Mouse (Mus musculus) midbrain, embryonic 11.5 days (tissue): ENCODE results near the gene Pramef25. TPM values are rescaled to one million over a fixed set of nuclear protein-coding genes. Genes with fewer than 3 reads are reported as not detected.

Experiments used
- polyA plus RNA-seq: library from polyadenylated mRNA; unstranded; fragments of >200 nt; fragmentation: Nextera tagmentation; extraction: Ambion mirVana; gene quantifications from 2 replicates; pipeline ENCODE4 v1.2.1, GENCODE M21; 2014

The Pramef25 gene
- polyA plus RNA-seq, 1 experiment from 2014 or later, result not detected

Other genes starting within 250 kb of the Pramef25 start
- gene Gm13089, start 248.3 kb downstream of the Pramef25 start, polyA plus RNA-seq, result not detected in 2 replicates
- gene Gm13078, start 231.6 kb downstream of the Pramef25 start, polyA plus RNA-seq, result not detected in 2 replicates
- not detected in 2 replicates for gene Gm13023, start 161.7 kb downstream of the Pramef25 start, polyA plus RNA-seq
- gene Gm13084, start 134.9 kb downstream of the Pramef25 start, polyA plus RNA-seq, result not detected in 2 replicates
- gene Gm13103, start 104.5 kb downstream of the Pramef25 start, polyA plus RNA-seq, result not detected in 2 replicates
- not detected in 2 replicates for gene Pramef6, start 50.6 kb downstream of the Pramef25 start, polyA plus RNA-seq
- not detected in 2 replicates for gene Gm13101, start 15.9 kb upstream of the Pramef25 start, polyA plus RNA-seq
- gene Pramef17, start 43.4 kb upstream of the Pramef25 start, polyA plus RNA-seq, result not detected in 2 replicates
- not detected in 2 replicates for gene Pramel4, start 108.1 kb upstream of the Pramef25 start, polyA plus RNA-seq
- not detected in 2 replicates for gene Gm13102, start 155.5 kb upstream of the Pramef25 start, polyA plus RNA-seq
- gene Oog3, start 211.6 kb upstream of the Pramef25 start, polyA plus RNA-seq, result not detected in 2 replicates
- not detected in 2 replicates for gene Oog2, start 239.7 kb upstream of the Pramef25 start, polyA plus RNA-seq